Mouse (Mus musculus): ENCODE measurements around the gene Vps4a. TPM values are rescaled to one million over a fixed set of nuclear protein-coding genes. Genes with fewer than 3 reads are reported as not detected.

The Vps4a gene
- total and polyA plus RNA-seq, 3 experiments: 38.1 to 43.2 TPM; not detected in 1

DNA sequence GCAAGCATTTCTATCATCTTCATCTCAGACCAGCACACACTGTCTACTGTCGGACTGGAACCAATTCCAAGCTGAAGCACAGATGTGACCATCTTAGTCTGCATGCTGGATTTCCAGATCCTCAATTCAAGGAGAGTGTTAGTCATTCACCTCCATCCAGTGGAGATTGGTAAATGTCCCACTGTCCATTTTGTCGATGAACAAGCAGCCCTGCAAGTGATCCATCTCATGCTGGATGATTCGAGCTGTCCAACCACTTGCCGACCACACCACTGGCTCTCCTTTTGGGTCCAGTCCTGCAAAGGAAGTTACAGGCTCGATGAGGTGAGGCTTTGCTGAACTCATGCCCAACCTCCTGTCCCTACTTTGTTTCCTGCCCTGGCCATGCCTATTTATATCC is 16.0 kb downstream of the Vps4a start:
- Histone ChIP-seq H3K9me3 (replicated peaks; ENCODE audit: insufficient read depth, low read length) (no peaks in the 10 kb centered on the region), H3K9ac (ENCODE audit: control insufficient read depth, low read depth, low read length, poor library complexity, severe bottlenecking) (no peak overlapping the region; the same call in 1 of the 2 replicates), H3K4me1 (ENCODE audit: control insufficient read depth in 1 of 2, insufficient read depth in 2 of 2, low read length in 2 of 2) (peaks cover 0 to 6% of the 10 kb centered on the region in 2 experiments; a peak in 2 of 4 replicates), H3K27ac (ENCODE audit: control insufficient read depth, low read depth, low read length) (no peak overlapping the region), H3K27me3 (ENCODE audit: control insufficient read depth in 1 of 2, insufficient read depth in 2 of 2, low read length in 2 of 2) (no peaks in the 10 kb centered on the region), H3K36me3 (ENCODE audit: control insufficient read depth in 1 of 2, insufficient read depth in 2 of 2, low read length in 2 of 2) (peaks cover 14 to 15% of the 10 kb centered on the region in 2 experiments), H3K4me3 (ENCODE audit: control insufficient read depth in 1 of 2, insufficient read depth in 1 of 2, low read depth in 2 of 2, low read length in 2 of 2) (no peak overlapping the region), H3K79me2 (ENCODE audit: control insufficient read depth, insufficient read depth, low read length, poor library complexity) (peaks cover 25% of the 10 kb centered on the region)
- no peak for DNase-seq (ENCODE audit: low read depth, low spot score)
- TF ChIP-seq POLR2AphosphoS2 (IDR thresholded peaks at IDR 0.05; ENCODE audit: low read length) (no peak), UBTF (IDR thresholded peaks at IDR 0.05; ENCODE audit: borderline replicate concordance, insufficient read depth, low read depth, low read length) (no peak), USF2 (IDR thresholded peaks at IDR 0.05; ENCODE audit: borderline replicate concordance in 1 of 2, insufficient read depth in 1 of 2, low read depth in 1 of 2, low read length in 2 of 2) (no peak), MYC (IDR thresholded peaks at IDR 0.05; ENCODE audit: low read depth, low read length) (no peak)

DNA sequence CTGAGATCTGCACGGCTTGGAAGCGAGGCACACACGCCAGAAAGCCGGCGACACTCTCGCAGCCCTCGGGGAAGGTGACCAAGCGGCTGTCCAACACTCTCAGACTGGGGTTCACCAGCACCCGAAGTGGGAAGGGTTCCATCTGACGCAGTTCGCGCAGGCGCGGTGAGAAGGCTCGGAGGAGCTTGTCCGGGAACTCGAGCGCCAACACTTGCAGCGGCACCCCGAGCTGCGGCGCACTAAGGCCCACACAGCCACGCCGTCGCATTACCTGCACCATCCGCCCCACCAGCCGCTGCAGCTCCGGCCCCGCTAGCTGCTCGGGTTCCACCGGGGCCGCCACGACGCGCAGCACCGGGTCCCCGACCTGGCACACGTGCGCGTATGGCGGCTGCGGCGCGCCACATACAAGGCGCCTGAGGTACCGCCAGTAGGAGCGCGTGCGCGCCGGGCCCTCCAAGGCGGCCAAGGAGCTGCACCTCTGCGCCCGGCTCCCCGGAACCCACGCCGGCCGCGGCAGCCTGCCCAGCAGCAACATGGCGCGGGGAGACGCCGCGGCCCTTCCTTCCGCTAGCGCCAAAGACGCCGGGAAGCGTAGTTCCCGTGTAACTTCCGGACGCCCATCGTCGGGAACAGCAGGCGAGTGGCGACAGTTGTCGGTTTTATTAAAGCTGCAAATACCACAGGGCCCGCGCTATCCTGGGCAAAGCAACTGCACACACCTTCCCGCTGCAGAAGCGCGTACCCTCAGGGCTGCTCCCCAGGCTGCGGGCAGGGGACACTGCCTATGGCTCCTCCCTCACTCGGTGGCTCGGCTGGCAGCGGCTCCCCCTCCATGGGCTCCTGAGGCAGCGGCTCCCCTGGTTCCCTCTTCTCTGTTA is 17.3 kb downstream of the Vps4a start, which contains the start of gene Pdf:
Gene Pdf (minus strand): TSS at position 554 of the 881 bp plus-strand sequence.
- Histone ChIP-seq H3K9me3 (replicated peaks; ENCODE audit: insufficient read depth, low read length) (no peaks in the 10 kb centered on the region), H3K4me1 (ENCODE audit: control insufficient read depth in 1 of 2, insufficient read depth in 2 of 2, low read length in 2 of 2) (peaks cover 0 to 6% of the 10 kb centered on the region in 2 experiments; a peak in 2 of 4 replicates), H3K79me2 (ENCODE audit: control insufficient read depth, insufficient read depth, low read length, poor library complexity) (peaks cover 27% of the 10 kb centered on the region), H3K4me3 (ENCODE audit: control insufficient read depth in 1 of 2, insufficient read depth in 1 of 2, low read depth in 2 of 2, low read length in 2 of 2) (peak within 1 kb of the TSS; percentile 89 to 98), H3K27me3 (ENCODE audit: control insufficient read depth in 1 of 2, insufficient read depth in 2 of 2, low read length in 2 of 2) (no peaks in the 10 kb centered on the region), H3K9ac (ENCODE audit: control insufficient read depth, low read depth, low read length, poor library complexity, severe bottlenecking) (peak within 1 kb of the TSS; percentile 95), H3K36me3 (ENCODE audit: control insufficient read depth in 1 of 2, insufficient read depth in 2 of 2, low read length in 2 of 2) (peaks cover 14% of the 10 kb centered on the region in 2 experiments), H3K27ac (ENCODE audit: control insufficient read depth, low read depth, low read length) (peak within 1 kb of the TSS; percentile 92)
- DNase-seq (ENCODE audit: low read depth, low spot score): peak; percentile 87
- no peak for TF ChIP-seq CHD2 (IDR thresholded peaks at IDR 0.05; ENCODE audit: low read length)
- peak; percentile 59 for TF ChIP-seq MAX (IDR thresholded peaks at IDR 0.05; ENCODE audit: low read length)
- no peak for TF ChIP-seq GABPA (IDR thresholded peaks at IDR 0.05; ENCODE audit: low read depth, low read length)
- no peak for TF ChIP-seq JUND (IDR thresholded peaks at IDR 0.05; ENCODE audit: low read depth, low read length)
- no peak for TF ChIP-seq USF2 (IDR thresholded peaks at IDR 0.05; ENCODE audit: borderline replicate concordance in 1 of 2, insufficient read depth in 1 of 2, low read depth in 1 of 2, low read length in 2 of 2)
- TF ChIP-seq MYB (IDR thresholded peaks at IDR 0.05; ENCODE audit: low read depth, low read length): no peak
- no peak for TF ChIP-seq RCOR1 (IDR thresholded peaks at IDR 0.05; ENCODE audit: low read depth, low read length)
- no peak for TF ChIP-seq RAD21 (IDR thresholded peaks at IDR 0.05; ENCODE audit: low read depth, low read length)
- TF ChIP-seq UBTF (IDR thresholded peaks at IDR 0.05; ENCODE audit: borderline replicate concordance, insufficient read depth, low read depth, low read length): no peak
- TF ChIP-seq ZC3H11A (IDR thresholded peaks at IDR 0.05; ENCODE audit: low read depth, low read length): no peak
- TF ChIP-seq USF1 (IDR thresholded peaks at IDR 0.05; ENCODE audit: low read depth, low read length): no peak
- TF ChIP-seq POLR2AphosphoS5 (IDR thresholded peaks at IDR 0.05; ENCODE audit: borderline replicate concordance, low read depth, low read length): no peak
- TF ChIP-seq CHD1 (IDR thresholded peaks at IDR 0.05; ENCODE audit: low read depth, low read length): no peak
- TF ChIP-seq HCFC1 (IDR thresholded peaks at IDR 0.05; ENCODE audit: low read depth, low read length): peak; percentile 87
- TF ChIP-seq MAFK (IDR thresholded peaks at IDR 0.05; ENCODE audit: borderline replicate concordance, low read depth, low read length): no peak
- no peak for TF ChIP-seq MAZ (IDR thresholded peaks at IDR 0.05; ENCODE audit: low read depth, low read length)
- TF ChIP-seq BHLHE40 (IDR thresholded peaks at IDR 0.05; ENCODE audit: borderline replicate concordance, low read depth, low read length): no peak; the same call in 1 of the 2 replicates
- TF ChIP-seq E2F4 (IDR thresholded peaks at IDR 0.05; ENCODE audit: borderline replicate concordance, low read depth, low read length): no peak
- TF ChIP-seq TBP (IDR thresholded peaks at IDR 0.05; ENCODE audit: low read depth, low read length): no peak; the same call in 1 of the 2 replicates
- peak; percentile 68 for TF ChIP-seq MYC (IDR thresholded peaks at IDR 0.05; ENCODE audit: low read depth, low read length)
- TF ChIP-seq NRF1 (IDR thresholded peaks at IDR 0.05; ENCODE audit: insufficient read depth, low read depth, low read length, poor library complexity, severe bottlenecking): peak; percentile 76
- no peak for TF ChIP-seq SMC3 (IDR thresholded peaks at IDR 0.05; ENCODE audit: low read depth, low read length)
- TF ChIP-seq NELFE (IDR thresholded peaks at IDR 0.05; ENCODE audit: low read depth, low read length): peak; percentile 59; the same call in 1 of the 2 replicates
- TF ChIP-seq MXI1 (IDR thresholded peaks at IDR 0.05; ENCODE audit: low read depth, low read length): no peak; the same call in none of the 2 replicates
- no peak for TF ChIP-seq EP300 (IDR thresholded peaks at IDR 0.05; ENCODE audit: low read depth in 1 of 2, low read length in 2 of 2)
- TF ChIP-seq POLR2A (IDR thresholded peaks at IDR 0.05; ENCODE audit: control insufficient read depth in 1 of 2, insufficient read depth in 1 of 2, low read depth in 1 of 2, low read length in 2 of 2, poor library complexity in 1 of 2): peak; percentile 73 to 81; a peak in 3 of 4 replicates
- TF ChIP-seq ETS1 (IDR thresholded peaks at IDR 0.05; ENCODE audit: low read depth, low read length): no peak

Data from MEL (cell line).